Mouse (Mus musculus) lung, embryonic 14.5 days (tissue): ENCODE measurements at regions not wholly inside any gene's neighbourhood (a gene's known extent, or its start where the extent isn't known, plus 50 kb on each side); places are given as distances from the start of the nearest gene placed in this dataset.
"Not testable (repeated sequence)": the region's sequence is repeated elsewhere in the genome, so short reads cannot be mapped to it uniquely, and the experiment has no call there.

Experiments
- ATAC-seq: fragments of 200-750 bp; cut with Nextera tagmentation; 2 replicates; pipeline ENCODE4 v1.8.0; 2017; ENCODE audit warnings: mild to moderate bottlenecking, moderate TSS enrichment, moderate library complexity; ENCODE audit not compliant: insufficient read depth
- DNase-seq: peaks from one replicate; pipeline ENCODE4 v3.0.0-alpha.2; 2015
- H3K27ac ChIP-seq: fragments of 300-500 bp; sonication (generic); 2 replicates; pipeline ENCODE4 v1.5.1; 2014; ENCODE audit warnings: low read depth, mild to moderate bottlenecking, moderate library complexity
- H3K27me3 ChIP-seq: fragments of 300-500 bp; sonication (generic); 2 replicates; pipeline ENCODE4 v1.6.1; 2014; ENCODE audit warnings: low read length, control low read depth; ENCODE audit not compliant: insufficient read depth
- H3K36me3 ChIP-seq: fragments of 300-500 bp; sonication (generic); 2 replicates; pipeline ENCODE4 v1.6.1; 2014; ENCODE audit warnings: control low read depth; ENCODE audit not compliant: insufficient read depth
- H3K4me1 ChIP-seq: fragments of 300-500 bp; sonication (generic); 2 replicates; pipeline ENCODE4 v1.6.1; 2014; ENCODE audit warnings: antibody characterized with exemption, control low read depth; ENCODE audit not compliant: insufficient read depth
- H3K4me2 ChIP-seq: fragments of 300-500 bp; sonication (generic); 2 replicates; pipeline ENCODE4 v1.6.1; 2014; ENCODE audit warnings: mild to moderate bottlenecking
- H3K4me3 ChIP-seq: fragments of 300-500 bp; sonication (generic); 2 replicates; pipeline ENCODE4 v1.5.1; 2014; ENCODE audit warnings: low read depth, low read length
- H3K9ac ChIP-seq: fragments of 300-500 bp; sonication (generic); 2 replicates; pipeline ENCODE4 v1.6.1; 2014
- H3K9me3 ChIP-seq: fragments of 300-500 bp; sonication (generic); 2 replicates; pipeline ENCODE4 v1.6.1; 2016; ENCODE audit warnings: low read depth, low read length, control low read depth
- CTCF ChIP-seq: IDR thresholded peaks from 2 replicates; pipeline ENCODE4 v1.5.1; 2016; ENCODE audit warnings: antibody characterized with exemption, low read depth
- WGBS: fragments of 180-500 bp; shearing (Covaris S2); extraction: QIAGEN DNeasy Blood & Tissue Kit; methylation state at CpG from one replicate; pipeline ENCODE4 v1.1.7; 2014; 5-methylcytosine and 5-hydroxymethylcytosine counted together

DNA sequence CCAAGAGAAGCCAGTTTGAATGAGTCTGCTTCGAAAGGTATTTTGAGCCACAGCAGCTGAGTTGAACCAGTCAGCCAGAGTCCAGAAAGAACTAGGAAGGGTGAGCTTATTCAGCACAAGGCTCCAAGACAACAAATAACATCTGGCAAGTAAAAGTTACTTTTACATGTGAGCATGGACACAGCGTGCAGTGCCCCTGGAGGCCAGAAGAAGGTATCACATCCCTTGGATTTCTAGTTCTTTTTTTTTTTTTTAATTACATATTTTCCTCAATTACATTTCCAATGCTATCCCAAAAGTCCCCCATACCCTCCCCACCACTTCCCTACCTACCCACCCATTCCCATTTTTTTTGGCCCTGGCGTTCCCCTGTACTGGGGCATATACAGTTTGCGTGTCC, 367.4 kb downstream of the Gm9008 start:
- not testable (repeated sequence) for H3K4me1 ChIP-seq, H3K4me2 ChIP-seq, ATAC-seq, DNase-seq, H3K9ac ChIP-seq, H3K4me3 ChIP-seq, H3K9me3 ChIP-seq, H3K27me3 ChIP-seq, H3K27ac ChIP-seq, H3K36me3 ChIP-seq
- 74% methylated on average over 4 of the region's 4 CpGs for WGBS
- peak; percentile 36 for TF ChIP-seq CTCF

GRCm38 (mm10) chr6:76115758-76116157, 381.8 kb downstream of the Gm9008 start:
- DNase-seq = no peak
- Histone ChIP-seq H3K9me3 (no peaks in the 10 kb centered on the region), H3K9ac (no peak overlapping the region), H3K4me3 (no peak overlapping the region), H3K27me3 (no peaks in the 10 kb centered on the region), H3K4me1 (no peaks in the 10 kb centered on the region), H3K27ac (no peak overlapping the region), H3K36me3 (no peaks in the 10 kb centered on the region), H3K4me2 (no peak overlapping the region)
- no peak for TF ChIP-seq CTCF
- no peak for ATAC-seq

DNA sequence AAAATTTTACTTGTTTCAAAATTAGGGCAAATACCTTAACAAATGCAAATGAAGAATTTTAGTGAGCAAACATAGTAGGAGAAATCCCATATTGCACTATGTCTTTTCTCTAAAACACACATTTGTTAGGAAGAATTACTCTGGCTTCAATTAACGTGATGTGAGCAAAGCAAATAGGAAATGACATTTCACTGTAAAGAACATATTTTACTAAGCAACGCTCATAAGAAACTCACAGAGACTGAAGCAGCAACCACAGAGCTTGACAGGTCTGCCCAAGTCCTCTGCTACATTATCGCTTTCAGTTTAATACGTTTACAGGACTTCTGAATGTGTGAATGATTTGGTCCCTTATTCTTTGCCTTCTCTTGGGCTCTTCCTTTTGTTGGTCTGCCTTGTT, 383.2 kb downstream of the Gm9008 start:
- WGBS = 82% methylated on average over 4 of the region's 4 CpGs

GRCm38 (mm10) chr6:76065383-76065782, 432.2 kb downstream of the Gm9008 start:
- H3K4me1 ChIP-seq = no peaks in the 10 kb centered on the region
- no peak overlapping the region for H3K4me2 ChIP-seq
- ATAC-seq (no peak), DNase-seq (no peak)
- no peak for TF ChIP-seq CTCF
- no peak overlapping the region for H3K4me3 ChIP-seq
- no peaks in the 10 kb centered on the region for H3K9me3 ChIP-seq
- H3K27me3 ChIP-seq = no peaks in the 10 kb centered on the region
- 83% methylated on average over 4 of the region's 4 CpGs for WGBS
- no peaks in the 10 kb centered on the region for H3K36me3 ChIP-seq
- H3K9ac ChIP-seq = no peak overlapping the region
- H3K27ac ChIP-seq = no peak overlapping the region

More for the DNA sequence above, 383.2 kb downstream of the Gm9008 start:
- H3K4me2 ChIP-seq = no peak overlapping the region
- no peaks in the 10 kb centered on the region for H3K27me3 ChIP-seq
- no peak overlapping the region for H3K9ac ChIP-seq
- TF ChIP-seq CTCF = no peak
- DNase-seq (no peak), ATAC-seq (no peak)
- H3K9me3 ChIP-seq = no peaks in the 10 kb centered on the region
- H3K27ac ChIP-seq = no peak overlapping the region
- no peaks in the 10 kb centered on the region for H3K4me1 ChIP-seq
- H3K36me3 ChIP-seq = no peaks in the 10 kb centered on the region
- H3K4me3 ChIP-seq = no peak overlapping the region

- Histone ChIP-seq H3K9me3 (no peaks in the 10 kb centered on the region), H3K27me3 (no peaks in the 10 kb centered on the region), H3K27ac (no peak overlapping the region), H3K4me3 (no peak overlapping the region), H3K9ac (no peak overlapping the region), H3K4me1 (no peaks in the 10 kb centered on the region), H3K4me2 (no peak overlapping the region), H3K36me3 (no peaks in the 10 kb centered on the region)
- 65% methylated on average over 2 of the region's 2 CpGs for WGBS
- ATAC-seq = no peak
- no peak for TF ChIP-seq CTCF
- DNase-seq = no peak
These were observed 444.8 kb downstream of the Gm9008 start for GRCm38 (mm10) chr6:76052652-76053313.

GRCm38 (mm10) chr6:76007783-76008406, 489.7 kb downstream of the Gm9008 start:
- H3K27ac ChIP-seq = no peak overlapping the region
- H3K4me3 ChIP-seq = no peak overlapping the region
- WGBS = 86% methylated on average over 2 of the region's 2 CpGs
- H3K9me3 ChIP-seq = no peaks in the 10 kb centered on the region
- no peaks in the 10 kb centered on the region for H3K36me3 ChIP-seq
- TF ChIP-seq CTCF = no peak
- H3K27me3 ChIP-seq = no peaks in the 10 kb centered on the region
- no peak overlapping the region for H3K4me2 ChIP-seq
- no peak for ATAC-seq
- no peaks in the 10 kb centered on the region for H3K4me1 ChIP-seq
- H3K9ac ChIP-seq = no peak overlapping the region
- DNase-seq = no peak
